Mouse (Mus musculus): ENCODE measurements around the gene Tk1. TPM values are rescaled to one million over a fixed set of nuclear protein-coding genes. Genes with fewer than 3 reads are reported as not detected.

The Tk1 gene
- polyA plus RNA-seq, 1 experiment from 2014 or later, result 159 TPM

DNA sequence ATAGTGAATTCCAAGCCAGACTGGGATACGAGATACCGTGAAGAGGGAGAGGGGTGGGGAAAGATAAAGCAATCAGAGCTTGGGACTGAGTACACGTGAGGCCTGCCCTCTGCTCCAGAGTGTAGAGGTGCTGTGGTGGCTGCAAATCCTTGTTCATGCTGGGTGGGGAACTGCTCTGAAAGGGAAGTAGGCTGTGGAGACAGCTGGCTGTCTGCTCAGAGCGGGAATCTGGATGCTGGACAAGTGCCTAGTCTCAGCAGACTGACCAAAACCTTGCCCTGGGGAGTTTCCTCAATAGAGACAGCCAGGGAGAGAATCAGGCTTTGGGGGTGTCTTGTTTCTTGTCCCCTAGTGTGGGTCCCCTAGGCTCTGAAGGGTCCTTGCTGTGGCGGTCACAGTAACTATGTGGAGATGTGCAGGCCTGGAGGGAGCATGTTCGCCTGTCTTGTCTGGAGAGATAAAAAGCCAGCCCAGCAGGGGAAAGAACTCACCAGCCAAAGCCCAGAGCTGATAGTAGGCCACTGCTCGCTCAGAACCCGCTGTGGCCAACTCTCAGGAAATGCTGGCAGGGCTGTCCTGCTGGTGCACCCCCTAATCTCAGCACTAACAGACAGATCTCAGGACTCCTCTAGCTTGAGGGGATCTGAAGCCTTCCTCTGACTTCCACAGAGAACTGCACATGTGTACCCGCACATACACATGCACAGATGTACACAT is 3.2 kb upstream of the Tk1 start:
- Histone ChIP-seq H3K4me1 (replicated peaks; ENCODE audit: control insufficient read depth, insufficient read depth, low read length) (peaks cover 52% of the 10 kb centered on the region), H3K27me3 (replicated peaks; ENCODE audit: control insufficient read depth, insufficient read depth, low read length) (no peaks in the 10 kb centered on the region), H3K36me3 (ENCODE audit: control insufficient read depth, insufficient read depth, low read length) (no peaks in the 10 kb centered on the region), H3K4me3 (ENCODE audit: low read depth, low read length) (no peak overlapping the region), H3K27ac (ENCODE audit: low read depth) (peak overlapping the region; percentile 63), H3K4me2 (ENCODE audit: low read length) (no peak overlapping the region), H3K9me3 (ENCODE audit: control insufficient read depth, low read length) (no peaks in the 10 kb centered on the region), H3K9ac (ENCODE audit: low read length) (no peak overlapping the region)
- ATAC-seq (replicated peaks; ENCODE audit: low FRiP score, low TSS enrichment, low read depth) (no peak), DNase-seq (ENCODE audit: low spot score) (no peak)
- WGBS, result 39% methylated on average over 9 of the region's 9 CpGs

DNA sequence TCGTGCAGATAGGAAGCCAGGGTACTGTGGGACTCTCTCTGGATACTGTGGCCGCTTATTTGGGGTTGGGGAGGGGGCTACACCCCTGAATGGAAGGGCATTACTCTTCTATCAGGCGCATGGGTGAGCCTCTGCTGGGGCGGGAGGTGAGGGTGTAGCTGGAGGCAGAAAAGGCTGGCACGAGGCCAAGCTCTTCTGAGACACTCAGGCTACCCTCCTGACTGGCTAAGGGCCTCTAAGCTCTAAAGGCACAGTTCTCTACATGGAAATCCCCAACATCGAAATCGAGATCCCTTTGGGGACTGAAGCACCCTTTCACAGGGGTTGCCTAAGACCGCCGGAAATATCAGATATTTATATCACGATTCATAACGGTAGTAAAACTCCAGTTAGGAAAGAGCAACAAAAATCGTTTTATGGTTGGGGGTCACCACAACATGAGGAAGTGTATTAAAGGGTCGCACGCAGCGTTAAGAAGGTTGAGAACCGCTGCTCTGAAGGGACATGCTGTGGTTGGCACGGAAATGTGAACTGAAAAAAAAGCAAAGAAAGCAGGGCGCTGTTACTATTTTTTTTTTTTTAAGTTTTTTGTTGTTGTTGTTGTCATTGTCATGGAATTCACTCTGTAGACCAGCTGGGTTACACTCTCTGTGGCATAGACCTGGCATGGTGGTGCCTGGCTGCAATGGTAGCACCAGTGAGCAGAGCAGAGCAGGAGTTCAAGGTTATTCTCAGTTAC is 2.4 kb upstream of the Tk1 start:
- H3K4me3 ChIP-seq (ENCODE audit: low read depth, low read length), result no peak overlapping the region
- ATAC-seq (replicated peaks; ENCODE audit: low FRiP score, low TSS enrichment, low read depth), result no peak

DNA sequence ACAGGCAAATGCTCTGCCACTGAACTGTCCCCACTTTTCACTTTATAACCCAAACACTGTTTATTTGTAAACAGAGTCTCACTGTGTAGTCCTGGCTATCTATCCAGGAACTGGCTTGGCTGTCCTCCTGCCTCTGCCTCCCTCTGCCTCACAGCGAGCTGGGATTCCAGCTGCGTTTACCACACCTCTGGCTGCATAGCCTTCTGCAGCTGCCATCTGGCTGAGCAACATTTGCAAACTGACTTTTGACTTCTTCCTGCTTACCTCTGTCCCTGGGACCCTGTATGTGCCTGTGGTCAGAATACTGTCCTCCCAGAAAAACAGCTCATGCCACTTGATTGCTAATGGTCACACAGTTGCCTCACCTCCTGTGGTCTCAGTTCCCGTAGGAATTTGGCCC is 1.5 kb upstream of the Tk1 start:
- Histone ChIP-seq H3K27me3 (replicated peaks; ENCODE audit: control insufficient read depth, insufficient read depth, low read length) (no peaks in the 10 kb centered on the region), H3K9ac (ENCODE audit: low read length) (no peak overlapping the region), H3K4me1 (replicated peaks; ENCODE audit: control insufficient read depth, insufficient read depth, low read length) (peaks cover 65% of the 10 kb centered on the region), H3K4me2 (ENCODE audit: low read length) (no peak overlapping the region), H3K9me3 (ENCODE audit: control insufficient read depth, low read length) (no peaks in the 10 kb centered on the region), H3K36me3 (ENCODE audit: control insufficient read depth, insufficient read depth, low read length) (peaks cover 11% of the 10 kb centered on the region; the same call in 1 of the 2 replicates), H3K27ac (ENCODE audit: low read depth) (no peak overlapping the region), H3K4me3 (ENCODE audit: low read depth, low read length) (no peak overlapping the region)
- ATAC-seq (replicated peaks; ENCODE audit: low FRiP score, low TSS enrichment, low read depth) (no peak), DNase-seq (ENCODE audit: low spot score) (no peak)
- 45% methylated on average over 3 of the region's 3 CpGs for WGBS

More for the DNA sequence above, 2.4 kb upstream of the Tk1 start:
- Histone ChIP-seq H3K9ac (ENCODE audit: low read length) (0 out of 2 replicates have a peak overlapping the region, but pooled peaks have one; percentile 5), H3K9me3 (ENCODE audit: control insufficient read depth, low read length) (no peaks in the 10 kb centered on the region), H3K36me3 (ENCODE audit: control insufficient read depth, insufficient read depth, low read length) (0 out of 2 replicates have a peak, but pooled peaks cover 3% of the 10 kb centered on the region), H3K4me2 (ENCODE audit: low read length) (no peak overlapping the region), H3K4me1 (replicated peaks; ENCODE audit: control insufficient read depth, insufficient read depth, low read length) (peaks cover 56% of the 10 kb centered on the region), H3K27me3 (replicated peaks; ENCODE audit: control insufficient read depth, insufficient read depth, low read length) (no peaks in the 10 kb centered on the region), H3K27ac (ENCODE audit: low read depth) (peak overlapping the region; percentile 63)
- 66% methylated on average over 18 of the region's 18 CpGs for WGBS
- DNase-seq (ENCODE audit: low spot score), result no peak

DNA sequence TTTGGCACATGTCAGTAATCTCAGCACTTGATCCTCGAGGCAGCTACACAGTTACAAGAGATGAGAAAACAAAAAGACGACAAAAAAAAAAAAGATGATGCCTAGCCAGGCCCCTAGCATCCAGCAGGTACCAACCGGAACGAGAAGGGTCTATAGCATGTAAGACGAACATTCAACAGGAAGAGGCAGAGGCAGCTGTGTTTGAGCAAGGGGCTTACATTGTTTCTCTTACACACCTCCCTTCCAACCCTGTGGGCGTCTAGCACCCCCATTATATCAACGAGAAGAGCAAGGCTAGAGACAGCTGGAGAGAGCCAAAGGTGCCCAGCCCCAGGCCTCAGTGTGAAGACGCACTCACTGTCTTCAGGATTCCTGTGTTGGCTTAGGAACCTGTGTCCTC is 1.0 kb upstream of the Tk1 start:
- 50% methylated on average over 8 of the region's 8 CpGs for WGBS
- Histone ChIP-seq H3K4me2 (ENCODE audit: low read length) (peak overlapping the region; percentile 58; the same call in 1 of the 2 replicates), H3K4me3 (ENCODE audit: low read depth, low read length) (no peak overlapping the region), H3K36me3 (ENCODE audit: control insufficient read depth, insufficient read depth, low read length) (peaks cover 16% of the 10 kb centered on the region), H3K9ac (ENCODE audit: low read length) (no peak overlapping the region), H3K27me3 (replicated peaks; ENCODE audit: control insufficient read depth, insufficient read depth, low read length) (no peaks in the 10 kb centered on the region), H3K9me3 (ENCODE audit: control insufficient read depth, low read length) (no peaks in the 10 kb centered on the region), H3K4me1 (replicated peaks; ENCODE audit: control insufficient read depth, insufficient read depth, low read length) (peaks cover 62% of the 10 kb centered on the region), H3K27ac (ENCODE audit: low read depth) (no peak overlapping the region; the same call in 1 of the 2 replicates)
- ATAC-seq (replicated peaks; ENCODE audit: low FRiP score, low TSS enrichment, low read depth) (no peak), DNase-seq (ENCODE audit: low spot score) (no peak)

DNA sequence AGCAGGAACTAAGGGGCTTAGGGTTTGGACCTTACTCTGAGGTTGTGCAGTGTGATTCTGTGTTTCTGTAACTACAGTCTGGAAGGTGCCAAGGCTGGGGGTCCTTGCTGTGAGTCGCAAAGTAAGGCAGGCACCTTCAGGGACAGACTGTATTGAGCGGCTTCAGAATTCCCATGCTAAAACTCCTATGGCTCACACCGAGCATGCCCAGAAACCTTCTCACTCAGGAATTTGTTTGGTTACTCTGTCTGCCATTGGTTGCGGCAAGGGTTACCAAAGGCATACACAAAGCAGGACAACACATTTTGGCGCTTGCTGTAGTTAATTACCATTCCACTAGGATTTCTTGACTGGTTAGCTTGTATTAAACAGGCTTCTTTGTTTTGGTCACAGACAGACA is 272 bp upstream of the Tk1 start:
- DNase-seq (ENCODE audit: low spot score), result no peak
- Histone ChIP-seq H3K36me3 (ENCODE audit: control insufficient read depth, insufficient read depth, low read length) (peaks cover 23% of the 10 kb centered on the region), H3K9me3 (ENCODE audit: control insufficient read depth, low read length) (no peaks in the 10 kb centered on the region), H3K9ac (ENCODE audit: low read length) (peak overlapping the region; percentile 75), H3K4me2 (ENCODE audit: low read length) (peak overlapping the region; percentile 58), H3K4me1 (replicated peaks; ENCODE audit: control insufficient read depth, insufficient read depth, low read length) (peaks cover 62% of the 10 kb centered on the region), H3K27me3 (replicated peaks; ENCODE audit: control insufficient read depth, insufficient read depth, low read length) (no peaks in the 10 kb centered on the region), H3K27ac (ENCODE audit: low read depth) (peak overlapping the region; percentile 89), H3K4me3 (ENCODE audit: low read depth, low read length) (peak overlapping the region; percentile 57)
- WGBS, result 7% methylated on average over 5 of the region's 5 CpGs
- ATAC-seq (replicated peaks; ENCODE audit: low FRiP score, low TSS enrichment, low read depth), result 0 out of 2 replicates have a peak, but pooled peaks have one; percentile 19

DNA sequence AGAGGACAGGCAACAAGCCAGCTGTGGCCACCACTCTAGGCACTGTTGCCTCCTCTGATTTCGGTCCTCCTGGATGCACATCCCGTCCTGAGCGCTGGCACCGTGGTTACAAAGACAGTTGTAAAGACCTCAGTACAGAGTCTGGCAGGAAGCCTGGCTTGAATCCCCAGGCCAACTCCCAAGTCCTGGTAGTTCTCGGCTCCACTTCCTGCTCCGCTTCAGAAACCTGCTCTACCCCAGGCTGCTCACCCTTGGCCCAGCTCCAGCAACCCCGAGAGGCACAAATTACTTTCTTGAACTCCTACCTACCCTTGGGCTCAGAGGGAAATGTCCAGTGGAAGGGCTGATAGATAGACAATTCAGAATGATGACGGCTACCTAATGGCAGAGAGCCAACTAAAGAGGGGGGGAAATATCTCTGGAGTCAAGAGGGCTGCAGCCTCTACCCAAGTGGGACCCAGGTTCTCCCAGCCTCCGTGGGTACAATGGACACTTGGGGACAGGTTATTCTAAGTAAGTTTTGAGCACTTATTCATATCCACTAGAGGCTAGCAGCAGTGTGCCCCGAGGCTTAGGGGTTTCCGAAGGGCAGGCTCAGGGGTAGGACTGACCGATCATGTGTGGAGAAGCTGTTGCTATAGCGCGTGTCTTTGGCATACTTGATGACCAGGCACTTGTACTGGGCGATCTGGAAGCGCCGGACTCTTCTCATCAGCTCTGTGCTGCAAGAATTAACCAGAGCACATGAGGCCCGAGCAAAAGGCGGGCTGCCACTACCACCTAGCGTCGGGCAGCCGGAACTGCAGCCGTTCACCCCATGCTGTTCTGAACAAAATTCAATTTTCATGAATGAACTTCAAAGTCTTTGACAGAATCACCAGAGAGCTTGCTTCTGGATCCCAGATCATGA is 1.6 kb downstream of the Tk1 start:
- H3K36me3 ChIP-seq (ENCODE audit: control insufficient read depth, insufficient read depth, low read length), result peaks cover 42% of the 10 kb centered on the region
- ATAC-seq (replicated peaks; ENCODE audit: low FRiP score, low TSS enrichment, low read depth) (peak; percentile 63), DNase-seq (ENCODE audit: low spot score) (peak; percentile 93)

GRCm38 (mm10) chr11:117823411-117823810 is 2.5 kb downstream of the Tk1 start:
- H3K9ac ChIP-seq (ENCODE audit: low read length), result no peak overlapping the region
- peaks cover 39% of the 10 kb centered on the region for H3K4me1 ChIP-seq (replicated peaks; ENCODE audit: control insufficient read depth, insufficient read depth, low read length)
- peaks cover 49% of the 10 kb centered on the region for H3K36me3 ChIP-seq (ENCODE audit: control insufficient read depth, insufficient read depth, low read length)
- ATAC-seq (replicated peaks; ENCODE audit: low FRiP score, low TSS enrichment, low read depth) (no peak), DNase-seq (ENCODE audit: low spot score) (no peak)
- H3K9me3 ChIP-seq (ENCODE audit: control insufficient read depth, low read length), result no peaks in the 10 kb centered on the region
- peak overlapping the region; percentile 58; the same call in 1 of the 2 replicates for H3K4me2 ChIP-seq (ENCODE audit: low read length)
- H3K27me3 ChIP-seq (replicated peaks; ENCODE audit: control insufficient read depth, insufficient read depth, low read length), result no peaks in the 10 kb centered on the region
- H3K27ac ChIP-seq (ENCODE audit: low read depth), result peak overlapping the region; percentile 64; the same call in 1 of the 2 replicates
- no peak overlapping the region for H3K4me3 ChIP-seq (ENCODE audit: low read depth, low read length)
- WGBS, result 88% methylated on average over 6 of the region's 6 CpGs

More for the DNA sequence above, 1.6 kb downstream of the Tk1 start:
- Histone ChIP-seq H3K4me2 (ENCODE audit: low read length) (peak overlapping the region; percentile 58), H3K4me1 (replicated peaks; ENCODE audit: control insufficient read depth, insufficient read depth, low read length) (peaks cover 48% of the 10 kb centered on the region), H3K9ac (ENCODE audit: low read length) (peak overlapping the region; percentile 75), H3K9me3 (ENCODE audit: control insufficient read depth, low read length) (no peaks in the 10 kb centered on the region), H3K27ac (ENCODE audit: low read depth) (peak overlapping the region; percentile 57), H3K4me3 (ENCODE audit: low read depth, low read length) (peak overlapping the region; percentile 57), H3K27me3 (replicated peaks; ENCODE audit: control insufficient read depth, insufficient read depth, low read length) (no peaks in the 10 kb centered on the region)
- 16% methylated on average over 23 of the region's 23 CpGs for WGBS

- peaks cover 56% of the 10 kb centered on the region for H3K36me3 ChIP-seq (ENCODE audit: control insufficient read depth, insufficient read depth, low read length)
- WGBS, result 53% methylated on average over 7 of the region's 7 CpGs
- H3K4me3 ChIP-seq (ENCODE audit: low read depth, low read length), result no peak overlapping the region
- no peak for DNase-seq (ENCODE audit: low spot score)
- ATAC-seq (replicated peaks; ENCODE audit: low FRiP score, low TSS enrichment, low read depth), result no peak
- H3K9me3 ChIP-seq (ENCODE audit: control insufficient read depth, low read length), result no peaks in the 10 kb centered on the region
- H3K27ac ChIP-seq (ENCODE audit: low read depth), result peak overlapping the region; percentile 64
- no peak overlapping the region; the same call in 1 of the 2 replicates for H3K4me2 ChIP-seq (ENCODE audit: low read length)
- no peaks in the 10 kb centered on the region for H3K27me3 ChIP-seq (replicated peaks; ENCODE audit: control insufficient read depth, insufficient read depth, low read length)
- H3K9ac ChIP-seq (ENCODE audit: low read length), result no peak overlapping the region
- H3K4me1 ChIP-seq (replicated peaks; ENCODE audit: control insufficient read depth, insufficient read depth, low read length), result peaks cover 33% of the 10 kb centered on the region
Measured at GRCm38 (mm10) chr11:117822728-117823241, 3.1 kb downstream of the Tk1 start.

Data from intestine, embryonic 14.5 days (tissue).